Mouse (Mus musculus) hindbrain, embryonic 10.5 days (tissue): ENCODE results near the gene Fgfr4. TPM values are rescaled to one million over a fixed set of nuclear protein-coding genes. Genes with fewer than 3 reads are reported as not detected.
A peak's percentile ranks its signal among the peaks of the same experiment; 100 is the strongest.

ENCODE experiments used
- DNase-seq: peaks from one replicate; pipeline ENCODE4 v3.0.0-alpha.2; 2017; ENCODE audit warnings: low spot score
- H3K27ac ChIP-seq: fragments of 300-500 bp; sonication (generic); 2 replicates; pipeline ENCODE4 v1.5.1; 2016; ENCODE audit warnings: mild to moderate bottlenecking, moderate library complexity
- H3K27me3 ChIP-seq: fragments of 300-500 bp; sonication (generic); 2 replicates; pipeline ENCODE4 v1.6.1; 2016; ENCODE audit warnings: mild to moderate bottlenecking; ENCODE audit not compliant: poor library complexity, insufficient read depth, severe bottlenecking
- H3K36me3 ChIP-seq: fragments of 300-500 bp; sonication (generic); 2 replicates; pipeline ENCODE4 v1.6.1; 2016; ENCODE audit warnings: mild to moderate bottlenecking, moderate library complexity
- H3K4me1 ChIP-seq: fragments of 300-500 bp; sonication (generic); replicated peaks from 2 replicates; pipeline ENCODE4 v1.6.1; 2016; ENCODE audit warnings: mild to moderate bottlenecking
- H3K4me3 ChIP-seq: fragments of 300-500 bp; sonication (generic); 2 replicates; pipeline ENCODE4 v1.5.1; 2016; ENCODE audit warnings: mild to moderate bottlenecking, moderate library complexity
- H3K9me3 ChIP-seq: fragments of 300-500 bp; sonication (generic); 2 replicates; pipeline ENCODE4 v1.6.1; 2016; ENCODE audit warnings: mild to moderate bottlenecking, moderate library complexity
- WGBS: fragments of 180-500 bp; shearing (Covaris S2); methylation state at CpG from one replicate; pipeline ENCODE4 v1.1.7; 2016; 5-methylcytosine and 5-hydroxymethylcytosine counted together
- polyA plus RNA-seq: library from polyadenylated mRNA; unstranded; fragments of >200 nt; fragmentation: Nextera tagmentation; extraction: Ambion mirVana; gene quantifications from 2 replicates; pipeline ENCODE4 v1.2.1, GENCODE M21; 2016

Gene Fgfr4
- polyA plus RNA-seq, 1 experiment from 2014 or later, result 1.3 TPM

- H3K4me1 ChIP-seq, result no peaks in the 10 kb centered on the region; the same call in 1 of the 2 replicates
- WGBS, result 60% methylated on average over 7 of the region's 7 CpGs
- DNase-seq, result no peak
Measured at GRCm38 (mm10) chr13:55162365-55162764, 9.9 kb downstream of the Fgfr4 start.

GRCm38 (mm10) chr13:55163553-55163952, 11.1 kb downstream of the Fgfr4 start:
- DNase-seq, result no peak
- WGBS, result 61% methylated on average over 5 of the region's 5 CpGs
- Histone ChIP-seq H3K36me3 (no peaks in the 10 kb centered on the region), H3K4me1 (peaks cover 12% of the 10 kb centered on the region), H3K9me3 (no peaks in the 10 kb centered on the region), H3K27me3 (no peaks in the 10 kb centered on the region), H3K4me3 (no peak overlapping the region), H3K27ac (no peak overlapping the region)

More at GRCm38 (mm10) chr13:55162365-55162764, 9.9 kb downstream of the Fgfr4 start:
- Histone ChIP-seq H3K4me3 (no peak overlapping the region), H3K27ac (no peak overlapping the region), H3K27me3 (no peaks in the 10 kb centered on the region), H3K36me3 (no peaks in the 10 kb centered on the region), H3K9me3 (no peaks in the 10 kb centered on the region)

- H3K4me3 ChIP-seq, result no peak overlapping the region
- no peaks in the 10 kb centered on the region for H3K9me3 ChIP-seq
- 87% methylated on average over 16 of the region's 16 CpGs for WGBS
- H3K27ac ChIP-seq, result no peak overlapping the region
- H3K36me3 ChIP-seq, result no peaks in the 10 kb centered on the region
- H3K27me3 ChIP-seq, result no peaks in the 10 kb centered on the region
- no peak for DNase-seq
- H3K4me1 ChIP-seq, result peaks cover 22% of the 10 kb centered on the region
Measured at GRCm38 (mm10) chr13:55165831-55166339, 13.4 kb downstream of the Fgfr4 start.

- H3K36me3 ChIP-seq, result no peaks in the 10 kb centered on the region
- H3K27ac ChIP-seq, result 0 out of 2 replicates have a peak overlapping the region, but pooled peaks have one; percentile 50
- H3K9me3 ChIP-seq, result no peaks in the 10 kb centered on the region
- H3K27me3 ChIP-seq, result no peaks in the 10 kb centered on the region
- DNase-seq, result no peak
- H3K4me1 ChIP-seq, result peaks cover 33% of the 10 kb centered on the region
- no peak overlapping the region for H3K4me3 ChIP-seq
- 88% methylated on average over 32 of the region's 32 CpGs for WGBS
Measured at GRCm38 (mm10) chr13:55166806-55167725, 14.6 kb downstream of the Fgfr4 start.

- H3K4me3 ChIP-seq, result no peak overlapping the region
- no peaks in the 10 kb centered on the region for H3K9me3 ChIP-seq
- peak overlapping the region; percentile 50; the same call in 1 of the 2 replicates for H3K27ac ChIP-seq
- WGBS, result 81% methylated on average over 11 of the region's 11 CpGs
- DNase-seq, result no peak
- H3K4me1 ChIP-seq, result peaks cover 40% of the 10 kb centered on the region
- H3K36me3 ChIP-seq, result no peaks in the 10 kb centered on the region
- peaks cover 4% of the 10 kb centered on the region for H3K27me3 ChIP-seq
Measured at GRCm38 (mm10) chr13:55167798-55168197, 15.4 kb downstream of the Fgfr4 start.

GRCm38 (mm10) chr13:55168255-55168654, 15.8 kb downstream of the Fgfr4 start:
- Histone ChIP-seq H3K27me3 (peaks cover 6% of the 10 kb centered on the region), H3K27ac (peak overlapping the region; percentile 72), H3K9me3 (no peaks in the 10 kb centered on the region), H3K36me3 (no peaks in the 10 kb centered on the region), H3K4me3 (no peak overlapping the region), H3K4me1 (peaks cover 41% of the 10 kb centered on the region)
- DNase-seq, result no peak
- WGBS, result 98% methylated on average over 5 of the region's 5 CpGs

GRCm38 (mm10) chr13:55168958-55169369, 16.5 kb downstream of the Fgfr4 start:
- peaks cover 41% of the 10 kb centered on the region for H3K4me1 ChIP-seq
- H3K36me3 ChIP-seq, result no peaks in the 10 kb centered on the region
- H3K27me3 ChIP-seq, result peaks cover 10% of the 10 kb centered on the region
- no peak overlapping the region for H3K4me3 ChIP-seq
- DNase-seq, result peak; percentile 44
- no peaks in the 10 kb centered on the region for H3K9me3 ChIP-seq
- H3K27ac ChIP-seq, result peak overlapping the region; percentile 72
- 61% methylated on average over 13 of the region's 13 CpGs for WGBS

- DNase-seq, result peak; percentile 52
- 16% methylated on average over 26 of the region's 26 CpGs for WGBS
- Histone ChIP-seq H3K4me1 (peaks cover 45% of the 10 kb centered on the region), H3K9me3 (no peaks in the 10 kb centered on the region), H3K27me3 (peaks cover 15% of the 10 kb centered on the region), H3K36me3 (no peaks in the 10 kb centered on the region), H3K27ac (peak overlapping the region; percentile 83), H3K4me3 (peak overlapping the region; percentile 36)
Measured at GRCm38 (mm10) chr13:55171517-55172335, 19.3 kb downstream of the Fgfr4 start.

GRCm38 (mm10) chr13:55172336-55172770, 19.9 kb downstream of the Fgfr4 start:
- H3K4me1 ChIP-seq, result peaks cover 45% of the 10 kb centered on the region
- peaks cover 15% of the 10 kb centered on the region for H3K27me3 ChIP-seq
- peak overlapping the region; percentile 36 for H3K4me3 ChIP-seq
- no peak for DNase-seq
- H3K36me3 ChIP-seq, result no peaks in the 10 kb centered on the region
- 54% methylated on average over 7 of the region's 7 CpGs for WGBS
- no peaks in the 10 kb centered on the region for H3K9me3 ChIP-seq
- H3K27ac ChIP-seq, result peak overlapping the region; percentile 50

GRCm38 (mm10) chr13:55174347-55174746, 21.9 kb downstream of the Fgfr4 start:
- Histone ChIP-seq H3K4me3 (no peak overlapping the region), H3K4me1 (peaks cover 26% of the 10 kb centered on the region), H3K36me3 (no peaks in the 10 kb centered on the region), H3K9me3 (no peaks in the 10 kb centered on the region), H3K27me3 (peaks cover 15% of the 10 kb centered on the region), H3K27ac (no peak overlapping the region; the same call in 1 of the 2 replicates)
- no peak for DNase-seq
- 76% methylated on average over 11 of the region's 11 CpGs for WGBS

GRCm38 (mm10) chr13:55176265-55176664, 23.8 kb downstream of the Fgfr4 start:
- 91% methylated on average over 6 of the region's 6 CpGs for WGBS
- no peaks in the 10 kb centered on the region for H3K36me3 ChIP-seq
- no peak for DNase-seq
- H3K27me3 ChIP-seq, result peaks cover 15% of the 10 kb centered on the region
- peaks cover 20% of the 10 kb centered on the region for H3K4me1 ChIP-seq
- no peaks in the 10 kb centered on the region for H3K9me3 ChIP-seq
- H3K4me3 ChIP-seq, result no peak overlapping the region
- H3K27ac ChIP-seq, result no peak overlapping the region

GRCm38 (mm10) chr13:55177903-55178496, 25.6 kb downstream of the Fgfr4 start:
- Histone ChIP-seq H3K36me3 (no peaks in the 10 kb centered on the region), H3K9me3 (no peaks in the 10 kb centered on the region), H3K4me1 (peaks cover 11% of the 10 kb centered on the region; the same call in 1 of the 2 replicates), H3K27me3 (peaks cover 10% of the 10 kb centered on the region; the same call in 1 of the 2 replicates), H3K4me3 (no peak overlapping the region), H3K27ac (no peak overlapping the region)
- WGBS, result 63% methylated on average over 4 of the region's 4 CpGs
- DNase-seq, result no peak
